Mouse (Mus musculus): ENCODE data around the gene Atxn1.

DNA sequence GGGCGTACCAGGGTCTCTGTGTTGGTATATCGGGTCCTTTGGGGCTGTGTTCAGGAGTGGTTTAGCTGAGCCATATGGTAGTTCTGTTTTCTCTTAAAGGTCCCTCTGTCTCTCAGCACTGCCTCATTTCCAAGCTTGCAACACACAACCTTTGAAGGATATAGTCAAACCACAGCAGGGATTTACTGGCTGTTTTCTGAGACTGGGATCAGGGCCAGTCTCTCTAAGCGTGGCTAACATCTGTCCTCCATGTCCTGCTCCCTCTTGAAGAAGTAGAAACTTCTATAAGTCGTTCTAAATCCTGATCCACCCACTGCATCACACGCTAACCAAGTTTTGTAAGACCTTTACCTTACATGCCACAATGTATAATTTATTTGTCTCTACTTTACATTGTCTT, 36.5 kb upstream of the Atxn1 start:
- TF ChIP-seq POLR2A (IDR thresholded peaks at IDR 0.05; ENCODE audit: insufficient read depth, low read depth, low read length) (no peak), CTCF (IDR thresholded peaks at IDR 0.05; ENCODE audit: insufficient read depth, low read depth, low read length) (no peak)

Measured in olfactory bulb, adult 2 months (tissue).